Mouse (Mus musculus): ENCODE results near the gene B9d1. TPM values are rescaled to one million over a fixed set of nuclear protein-coding genes. Genes with fewer than 3 reads are reported as not detected.
A peak's percentile ranks its signal among the peaks of the same experiment; 100 is the strongest.

Gene B9d1
- polyA plus RNA-seq, 1 experiment from 2014 or later: 32.9 TPM

DNA sequence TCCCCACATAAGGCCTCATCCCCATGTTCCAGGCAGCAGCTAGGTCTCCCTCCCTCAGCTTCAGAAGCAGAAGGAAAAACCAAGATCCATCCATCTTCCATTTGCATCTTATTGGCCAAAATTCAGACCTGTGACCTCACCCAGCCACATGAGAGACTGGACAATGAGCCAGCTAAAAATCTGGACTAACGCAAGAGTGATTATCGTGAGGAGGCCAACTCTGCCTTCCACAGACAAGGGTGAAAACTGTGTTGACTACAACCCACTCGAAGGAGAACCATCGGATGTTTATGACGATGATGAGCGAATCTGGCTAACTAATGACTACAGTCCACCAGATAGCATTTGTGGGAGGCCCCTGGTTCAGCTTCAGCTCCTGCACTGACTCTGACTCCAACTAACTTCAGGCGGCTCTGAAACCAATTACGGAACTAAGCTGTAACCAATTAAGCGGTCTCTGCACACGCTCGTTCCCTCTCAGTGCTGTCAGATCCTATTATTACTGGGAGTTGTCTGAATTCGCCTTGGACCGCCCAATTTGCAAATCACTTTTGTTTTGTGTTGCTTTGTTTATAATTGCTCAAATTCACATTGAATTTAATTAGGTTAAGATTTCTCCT is 21.6 kb upstream of the B9d1 start:
- Histone ChIP-seq H3K4me2 (ENCODE audit: low read length) (no peak overlapping the region), H3K9me3 (replicated peaks; ENCODE audit: low read length) (no peaks in the 10 kb centered on the region), H3K27me3 (ENCODE audit: insufficient read depth, low read length) (no peaks in the 10 kb centered on the region), H3K36me3 (ENCODE audit: insufficient read depth, low read length) (peaks cover 5% of the 10 kb centered on the region; the same call in 1 of the 2 replicates), H3K4me1 (replicated peaks; ENCODE audit: insufficient read depth, low read length) (peaks cover 19% of the 10 kb centered on the region; the same call in 1 of the 2 replicates), H3K9ac (ENCODE audit: low read depth, low read length) (no peak overlapping the region), H3K27ac (no peak overlapping the region), H3K4me3 (replicated peaks; ENCODE audit: low read depth, low read length) (no peak overlapping the region)
- WGBS: 63% methylated on average over 13 of the region's 13 CpGs
- ATAC-seq (replicated peaks; ENCODE audit: low FRiP score, low read depth) (no peak), DNase-seq (ENCODE audit: low spot score) (no peak)
- no peak for TF ChIP-seq CTCF (IDR thresholded peaks at IDR 0.05; ENCODE audit: low read depth)

DNA sequence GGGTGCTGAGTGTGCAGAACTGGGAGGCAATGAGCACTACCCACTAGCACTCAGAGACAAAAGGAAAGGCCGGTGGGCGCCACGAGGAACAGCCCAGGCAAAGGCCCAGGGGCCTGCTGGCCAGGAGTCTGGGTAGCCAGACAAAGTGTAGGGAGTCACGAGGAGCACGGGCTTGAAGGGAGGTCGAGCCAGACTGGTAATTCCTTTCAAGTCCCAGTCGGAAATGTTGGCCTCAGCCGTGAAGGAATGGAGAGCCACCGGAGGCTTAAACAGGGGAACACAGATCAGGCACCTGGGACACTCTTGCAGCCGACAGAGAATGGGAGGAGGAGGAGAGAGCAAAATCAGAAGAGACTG is 20.7 kb upstream of the B9d1 start:
- DNase-seq (ENCODE audit: low spot score) (no peak), ATAC-seq (replicated peaks; ENCODE audit: low FRiP score, low read depth) (no peak)
- peaks cover 11% of the 10 kb centered on the region; the same call in 1 of the 2 replicates for H3K36me3 ChIP-seq (ENCODE audit: insufficient read depth, low read length)
- H3K4me1 ChIP-seq (replicated peaks; ENCODE audit: insufficient read depth, low read length): peaks cover 19% of the 10 kb centered on the region; the same call in 1 of the 2 replicates
- no peaks in the 10 kb centered on the region for H3K9me3 ChIP-seq (replicated peaks; ENCODE audit: low read length)
- no peak for TF ChIP-seq CTCF (IDR thresholded peaks at IDR 0.05; ENCODE audit: low read depth)
- peak overlapping the region; percentile 88 for H3K27ac ChIP-seq
- WGBS: 16% methylated on average over 10 of the region's 10 CpGs
- H3K27me3 ChIP-seq (ENCODE audit: insufficient read depth, low read length): no peaks in the 10 kb centered on the region
- H3K9ac ChIP-seq (ENCODE audit: low read depth, low read length): peak overlapping the region; percentile 48; the same call in 1 of the 2 replicates
- no peak overlapping the region for H3K4me3 ChIP-seq (replicated peaks; ENCODE audit: low read depth, low read length)
- 0 out of 2 replicates have a peak overlapping the region, but pooled peaks have one; percentile 30 for H3K4me2 ChIP-seq (ENCODE audit: low read length)

DNA sequence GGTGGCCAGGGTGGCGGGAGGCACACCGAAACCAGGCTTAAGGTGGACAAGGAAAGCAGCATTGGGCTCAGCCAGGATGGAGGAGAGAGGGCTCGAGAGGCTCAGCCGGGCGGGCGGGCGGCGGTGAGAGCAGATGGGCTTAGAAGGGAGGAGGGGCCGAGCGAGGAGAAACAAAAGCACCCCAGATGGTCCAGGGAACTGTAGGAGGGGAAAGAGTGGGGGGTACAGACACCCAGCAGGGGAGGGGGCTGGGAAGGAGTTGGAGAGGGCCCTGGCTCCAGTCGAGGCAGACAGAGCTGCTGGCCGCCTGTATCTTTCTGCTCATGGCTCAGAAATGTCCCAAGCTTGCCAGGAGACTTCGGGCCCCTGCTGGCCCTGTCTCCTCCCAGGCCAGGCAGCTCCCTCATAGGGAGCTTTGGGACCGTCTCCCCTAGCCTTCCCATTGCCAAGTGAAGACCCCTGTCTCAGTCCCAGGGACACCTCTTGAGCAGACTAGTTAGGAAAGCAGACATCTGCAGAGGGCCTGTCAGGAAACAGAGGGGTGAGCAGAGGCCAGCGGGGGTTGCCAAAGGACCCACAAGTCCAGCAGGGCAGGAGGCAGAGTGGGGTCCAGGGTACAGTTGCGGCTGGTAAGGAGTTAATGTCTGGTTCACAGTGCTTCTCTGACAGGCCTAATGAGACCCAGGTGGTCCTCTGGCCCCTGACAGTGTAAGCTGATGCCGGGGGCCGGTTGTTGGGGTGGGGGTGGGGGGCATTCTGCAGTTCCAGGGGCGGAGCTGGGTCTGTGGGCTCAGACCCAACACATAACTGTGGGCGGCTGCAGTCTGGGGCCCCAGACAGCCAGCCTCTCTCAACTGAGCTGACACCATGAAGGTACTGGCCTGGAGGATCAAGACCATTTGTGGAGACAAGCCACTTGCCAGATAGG is 20.1 kb upstream of the B9d1 start, which contains the start of gene Mfap4:
TSS of gene Mfap4 (plus strand) at position 819 of the 928 bp plus-strand sequence.
- Histone ChIP-seq H3K9ac (ENCODE audit: low read depth, low read length) (peak within 1 kb of the TSS; percentile 48), H3K4me1 (replicated peaks; ENCODE audit: insufficient read depth, low read length) (peaks cover 19% of the 10 kb centered on the region; the same call in 1 of the 2 replicates), H3K4me2 (ENCODE audit: low read length) (peak within 1 kb of the TSS; percentile 41), H3K36me3 (ENCODE audit: insufficient read depth, low read length) (peaks cover 14% of the 10 kb centered on the region; the same call in 1 of the 2 replicates), H3K4me3 (replicated peaks; ENCODE audit: low read depth, low read length) (peak within 1 kb of the TSS; percentile 22), H3K9me3 (replicated peaks; ENCODE audit: low read length) (no peaks in the 10 kb centered on the region), H3K27ac (peak within 1 kb of the TSS; percentile 88), H3K27me3 (ENCODE audit: insufficient read depth, low read length) (no peaks in the 10 kb centered on the region)
- 10% methylated on average over 20 of the region's 20 CpGs for WGBS
- no peak for TF ChIP-seq CTCF (IDR thresholded peaks at IDR 0.05; ENCODE audit: low read depth)
- ATAC-seq (replicated peaks; ENCODE audit: low FRiP score, low read depth) (peak; percentile 65), DNase-seq (ENCODE audit: low spot score) (peak; percentile 92)

DNA sequence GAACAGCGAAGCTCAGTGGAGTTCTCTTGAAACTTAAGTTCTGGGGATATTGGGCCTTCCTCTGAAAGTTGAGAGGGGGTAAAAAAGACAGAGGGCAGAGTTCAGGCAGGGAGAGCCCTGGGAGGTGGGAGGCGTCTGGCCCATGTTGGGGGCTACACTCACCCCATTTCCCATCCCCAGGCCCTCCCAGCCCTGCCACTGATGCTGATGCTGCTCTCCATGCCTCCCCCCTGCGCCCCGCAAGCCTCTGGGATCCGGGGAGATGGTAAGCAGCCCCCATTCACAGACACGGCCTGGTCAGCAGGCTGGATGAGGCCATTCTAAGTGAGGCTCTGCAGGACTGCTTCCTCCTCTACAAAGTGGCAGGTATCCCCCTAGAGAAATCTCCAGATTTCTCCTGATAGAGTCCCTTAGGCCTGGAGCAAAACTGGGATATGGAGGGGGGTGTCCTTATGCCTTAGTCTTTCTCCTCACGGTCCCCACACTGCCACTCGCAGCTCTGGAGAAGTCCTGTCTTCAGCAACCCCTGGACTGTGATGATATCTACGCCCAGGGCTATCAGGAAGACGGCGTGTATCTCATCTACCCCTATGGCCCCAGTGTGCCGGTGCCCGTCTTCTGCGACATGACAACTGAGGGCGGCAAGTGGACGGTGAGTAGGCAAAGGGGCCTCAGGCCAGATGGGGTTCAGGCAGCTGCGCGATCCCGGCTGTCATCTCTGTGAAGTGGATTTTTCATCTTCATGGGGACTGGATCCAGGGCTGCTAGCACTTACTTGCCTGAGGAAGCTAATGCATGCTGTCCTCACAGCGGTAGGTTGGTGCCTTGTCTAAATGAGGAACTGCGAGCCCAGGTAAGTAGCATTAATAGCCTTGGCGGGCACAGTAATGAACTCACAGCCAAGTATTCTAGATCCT is 19.1 kb upstream of the B9d1 start:
- peak overlapping the region; percentile 84 for H3K27ac ChIP-seq
- no peak for DNase-seq (ENCODE audit: low spot score)
- peaks cover 19% of the 10 kb centered on the region; the same call in 1 of the 2 replicates for H3K4me1 ChIP-seq (replicated peaks; ENCODE audit: insufficient read depth, low read length)
- H3K36me3 ChIP-seq (ENCODE audit: insufficient read depth, low read length): peaks cover 23% of the 10 kb centered on the region
- WGBS: 44% methylated on average over 22 of the region's 22 CpGs
- TF ChIP-seq CTCF (IDR thresholded peaks at IDR 0.05; ENCODE audit: low read depth): 0 out of 2 replicates have a peak, but pooled peaks have one; percentile 4
- 0 out of 2 replicates have a peak overlapping the region, but pooled peaks have one; percentile 18 for H3K9ac ChIP-seq (ENCODE audit: low read depth, low read length)
- no peaks in the 10 kb centered on the region for H3K9me3 ChIP-seq (replicated peaks; ENCODE audit: low read length)
- peak overlapping the region; percentile 22 for H3K4me3 ChIP-seq (replicated peaks; ENCODE audit: low read depth, low read length)
- peak overlapping the region; percentile 41 for H3K4me2 ChIP-seq (ENCODE audit: low read length)
- no peak for ATAC-seq (replicated peaks; ENCODE audit: low FRiP score, low read depth)
- no peaks in the 10 kb centered on the region for H3K27me3 ChIP-seq (ENCODE audit: insufficient read depth, low read length)

DNA sequence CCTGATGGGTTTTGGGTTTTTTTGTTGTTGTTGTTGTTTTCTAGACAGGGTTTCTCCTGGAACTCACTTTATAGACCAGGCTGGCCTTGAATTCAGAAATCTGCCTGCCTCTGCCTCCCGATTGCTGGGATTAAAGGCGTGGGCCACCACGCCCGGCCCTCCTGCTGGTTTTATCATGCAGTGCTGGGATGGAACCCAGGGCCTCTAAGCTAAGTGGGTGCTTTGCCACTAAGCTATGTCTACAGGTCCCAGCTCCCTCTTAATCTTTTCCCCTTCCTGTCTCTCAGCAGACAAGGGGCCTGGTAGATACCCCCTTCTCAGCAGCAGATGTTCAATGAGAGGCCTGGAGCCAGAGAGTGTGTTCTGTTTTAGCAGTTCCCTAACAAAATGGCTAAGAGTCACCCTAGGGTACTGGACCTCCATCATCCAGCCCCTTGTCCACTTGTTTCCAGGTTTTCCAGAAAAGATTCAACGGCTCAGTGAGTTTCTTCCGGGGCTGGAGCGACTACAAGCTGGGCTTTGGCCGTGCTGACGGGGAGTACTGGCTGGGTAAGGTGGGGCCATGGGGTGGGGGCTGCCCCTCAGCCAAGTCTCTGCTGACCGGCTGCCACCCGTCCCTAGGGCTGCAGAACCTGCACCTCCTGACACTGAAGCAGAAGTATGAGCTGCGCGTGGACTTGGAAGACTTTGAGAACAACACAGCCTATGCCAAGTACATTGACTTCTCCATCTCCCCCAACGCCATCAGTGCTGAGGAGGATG is 18.3 kb upstream of the B9d1 start:
- Histone ChIP-seq H3K4me3 (replicated peaks; ENCODE audit: low read depth, low read length) (peak overlapping the region; percentile 22; the same call in 1 of the 2 replicates), H3K36me3 (ENCODE audit: insufficient read depth, low read length) (peaks cover 28% of the 10 kb centered on the region), H3K4me2 (ENCODE audit: low read length) (peak overlapping the region; percentile 41), H3K27me3 (ENCODE audit: insufficient read depth, low read length) (no peaks in the 10 kb centered on the region), H3K9me3 (replicated peaks; ENCODE audit: low read length) (no peaks in the 10 kb centered on the region), H3K9ac (ENCODE audit: low read depth, low read length) (no peak overlapping the region), H3K4me1 (replicated peaks; ENCODE audit: insufficient read depth, low read length) (peaks cover 13% of the 10 kb centered on the region; the same call in 1 of the 2 replicates), H3K27ac (peak overlapping the region; percentile 42)
- ATAC-seq (replicated peaks; ENCODE audit: low FRiP score, low read depth) (no peak), DNase-seq (ENCODE audit: low spot score) (no peak)
- 55% methylated on average over 14 of the region's 14 CpGs for WGBS
- no peak for TF ChIP-seq CTCF (IDR thresholded peaks at IDR 0.05; ENCODE audit: low read depth)

Data from kidney, postnatal 0 days (tissue).